Mouse (Mus musculus): ENCODE data around the gene Plk5.

- no peak for TF ChIP-seq CTCF (IDR thresholded peaks at IDR 0.05)
- TF ChIP-seq EP300 (IDR thresholded peaks at IDR 0.05): no peak
These were observed 1.1 kb downstream of the Plk5 start for GRCm38 (mm10) chr10:80357336-80357735.

Data from lung, postnatal 0 days (tissue).